Mouse (Mus musculus) bone marrow, adult 2 months (tissue): ENCODE measurements around the gene Abcc12. TPM values are rescaled to one million over a fixed set of nuclear protein-coding genes. Genes with fewer than 3 reads are reported as not detected.

ENCODE experiments used
- H3K27ac ChIP-seq: fragments of 200-500 bp; 2 replicates; pipeline ENCODE4 v1.5.1; 2012; ENCODE audit warnings: low read depth, mild to moderate bottlenecking, control low read depth, inconsistent platforms, low read length; ENCODE audit not compliant: control insufficient read depth, poor library complexity, insufficient read depth
- H3K4me1 ChIP-seq: fragments of 200-500 bp; 2 replicates; pipeline ENCODE4 v1.6.1; 2011; ENCODE audit warnings: low read length; ENCODE audit not compliant: control insufficient read depth, insufficient read depth
- H3K4me3 ChIP-seq: fragments of 200-500 bp; replicated peaks from 2 replicates; pipeline ENCODE3; 2011; ENCODE audit warnings: mild to moderate bottlenecking, low read depth, low read length, control low read depth; ENCODE audit not compliant: control insufficient read depth
- CTCF ChIP-seq: fragments of 200-500 bp; IDR thresholded peaks from 2 replicates; pipeline ENCODE4 v1.5.1; 2011; ENCODE audit warnings: low read length, control low read depth; ENCODE audit not compliant: control insufficient read depth, insufficient read depth
- POLR2A ChIP-seq: fragments of 200-500 bp; IDR thresholded peaks from 2 replicates; pipeline ENCODE4 v1.6.1; 2011; ENCODE audit warnings: low read depth, mild to moderate bottlenecking, control low read depth, low read length, borderline replicate concordance; ENCODE audit not compliant: control insufficient read depth
- WGBS: fragments of 180-500 bp; shearing (Covaris S2); methylation state at CpG from one replicate; pipeline ENCODE4 v1.1.7; 2018; 5-methylcytosine and 5-hydroxymethylcytosine counted together
- polyA plus RNA-seq: library from polyadenylated mRNA; stranded (reverse); fragments of >200 nt; gene quantifications from 2 replicates; pipeline ENCODE4 v1.2.4, GENCODE M21; 2011; ENCODE audit warnings: low replicate concordance; ENCODE audit not compliant: missing spikeins, insufficient read depth, insufficient read length

Abcc12 gene
- polyA plus RNA-seq, 1 experiment: not detected

- H3K4me1 ChIP-seq: no peaks in the 10 kb centered on the region
- WGBS: 89% methylated on average over 2 of the region's 2 CpGs
- H3K27ac ChIP-seq: no peak overlapping the region
- no peak for TF ChIP-seq POLR2A
- no peak for TF ChIP-seq CTCF
- H3K4me3 ChIP-seq: no peak overlapping the region
Observed at GRCm38 (mm10) chr8:86443744-86444143, 136.7 kb downstream of the Abcc12 start.

- Histone ChIP-seq H3K27ac (no peak overlapping the region), H3K4me1 (no peaks in the 10 kb centered on the region), H3K4me3 (no peak overlapping the region)
- no peak for TF ChIP-seq POLR2A
- no peak for TF ChIP-seq CTCF
- 85% methylated on average over 3 of the region's 3 CpGs for WGBS
Observed at GRCm38 (mm10) chr8:86438983-86439299, 141.5 kb downstream of the Abcc12 start.

- no peak for TF ChIP-seq POLR2A
- TF ChIP-seq CTCF: no peak
- Histone ChIP-seq H3K4me3 (no peak overlapping the region), H3K27ac (no peak overlapping the region), H3K4me1 (no peaks in the 10 kb centered on the region)
- 75% methylated on average over 5 of the region's 5 CpGs for WGBS
Observed at GRCm38 (mm10) chr8:86438133-86438982, 142.1 kb downstream of the Abcc12 start.

GRCm38 (mm10) chr8:86437418-86437817 lies 143.1 kb downstream of the Abcc12 start:
- Histone ChIP-seq H3K4me1 (no peaks in the 10 kb centered on the region), H3K27ac (no peak overlapping the region), H3K4me3 (no peak overlapping the region)
- TF ChIP-seq POLR2A: no peak
- TF ChIP-seq CTCF: no peak
- 78% methylated on average over 1 of the region's 1 CpGs for WGBS

Other genes with a start within 250 kb of the Abcc12 start
- gene Lonp2, start 43.4 kb upstream of the Abcc12 start, polyA plus RNA-seq: 17.2 and 19.8 TPM in 2 replicates
- gene Gm10638, start 165.0 kb upstream of the Abcc12 start, polyA plus RNA-seq: not detected in 2 replicates
- gene Siah1a, start 165.2 kb upstream of the Abcc12 start, polyA plus RNA-seq: 5.4 and 7.8 TPM in 2 replicates